Mouse (Mus musculus): ENCODE results near the gene Hoxa10. TPM values are rescaled to one million over a fixed set of nuclear protein-coding genes. Genes with fewer than 3 reads are reported as not detected.

The Hoxa10 gene
- total and polyA plus RNA-seq, 2 experiments from 2014 or later, result 5.0 TPM; not detected in 1

DNA sequence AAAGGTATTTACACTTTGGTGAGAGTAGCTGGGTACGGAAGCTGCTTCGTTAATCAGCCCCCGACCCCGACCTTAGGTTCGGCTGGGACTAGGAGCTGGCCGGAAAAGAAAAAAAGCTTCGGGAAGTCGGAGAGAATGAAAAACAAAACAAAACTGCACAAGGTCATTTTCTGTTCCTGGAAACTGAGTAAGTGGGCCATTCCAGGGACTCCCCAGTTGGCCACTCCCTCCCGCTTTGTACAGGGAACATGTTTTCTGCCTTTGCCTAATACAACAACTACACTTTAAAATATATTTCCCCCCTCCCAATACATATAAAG, 26.0 kb upstream of the Hoxa10 start:
- Histone ChIP-seq H3K9me3 (replicated peaks; ENCODE audit: control insufficient read depth, low read length) (no peaks in the 10 kb centered on the region), H3K27ac (ENCODE audit: low read depth) (no peak overlapping the region), H3K9ac (replicated peaks; ENCODE audit: low read depth, low read length) (no peak overlapping the region), H3K4me2 (ENCODE audit: low read depth, low read length) (no peak overlapping the region), H3K27me3 (ENCODE audit: control insufficient read depth, insufficient read depth, low read length) (peaks cover 99% of the 10 kb centered on the region), H3K36me3 (replicated peaks; ENCODE audit: control insufficient read depth, insufficient read depth, low read length) (no peaks in the 10 kb centered on the region), H3K4me1 (ENCODE audit: control insufficient read depth, insufficient read depth) (no peaks in the 10 kb centered on the region), H3K4me3 (ENCODE audit: low read depth, low read length) (no peak overlapping the region)
- DNase-seq (ENCODE audit: low spot score), result no peak
- 3% methylated on average over 9 of the region's 9 CpGs for WGBS
- no peak for ATAC-seq (ENCODE audit: insufficient read depth, low read depth)
- TF ChIP-seq EP300 (IDR thresholded peaks at IDR 0.05; ENCODE audit: low read depth) (no peak), CTCF (IDR thresholded peaks at IDR 0.05; ENCODE audit: low read depth) (no peak)

DNA sequence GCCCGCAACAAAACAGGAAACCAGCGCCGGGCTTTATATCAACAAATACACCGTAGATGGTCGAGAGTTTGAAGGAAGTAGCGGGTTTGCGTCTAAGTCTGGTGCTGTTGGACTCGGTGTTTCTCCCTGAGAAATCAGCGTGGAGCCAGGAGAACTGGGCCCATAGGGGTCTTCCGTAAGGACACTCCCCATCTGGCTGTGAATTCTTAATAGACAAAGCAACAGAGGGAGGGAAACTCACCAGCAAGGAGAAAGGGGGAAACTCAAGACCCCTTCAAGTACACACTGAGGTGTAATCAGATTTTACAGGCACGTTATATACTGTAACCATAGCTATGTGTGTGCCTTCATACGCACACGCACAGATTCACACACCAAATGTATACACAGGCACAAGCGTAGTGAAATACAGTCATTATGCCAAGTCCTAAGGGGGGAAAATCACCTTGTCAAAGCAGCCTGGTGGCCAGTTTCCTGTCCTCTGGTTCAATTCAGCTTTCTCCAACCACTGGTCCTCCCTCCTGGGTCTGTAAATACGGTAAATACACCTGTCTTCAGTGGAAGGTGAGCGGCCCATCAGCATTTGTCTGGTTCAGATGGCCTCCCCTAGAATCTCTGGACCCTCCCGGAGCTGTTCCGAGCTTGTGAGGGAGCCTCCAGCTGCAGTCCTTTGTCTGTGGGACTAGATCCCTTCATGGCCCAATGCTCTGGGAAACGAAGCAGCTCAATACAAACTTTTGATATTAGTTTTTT, 25.4 kb upstream of the Hoxa10 start:
- H3K4me2 ChIP-seq (ENCODE audit: low read depth, low read length), result no peak overlapping the region
- no peak overlapping the region for H3K27ac ChIP-seq (ENCODE audit: low read depth)
- no peaks in the 10 kb centered on the region for H3K9me3 ChIP-seq (replicated peaks; ENCODE audit: control insufficient read depth, low read length)
- DNase-seq (ENCODE audit: low spot score), result no peak
- ATAC-seq (ENCODE audit: insufficient read depth, low read depth), result no peak
- H3K27me3 ChIP-seq (ENCODE audit: control insufficient read depth, insufficient read depth, low read length), result peaks cover 99% of the 10 kb centered on the region
- no peaks in the 10 kb centered on the region for H3K4me1 ChIP-seq (ENCODE audit: control insufficient read depth, insufficient read depth)
- H3K4me3 ChIP-seq (ENCODE audit: low read depth, low read length), result no peak overlapping the region
- H3K36me3 ChIP-seq (replicated peaks; ENCODE audit: control insufficient read depth, insufficient read depth, low read length), result no peaks in the 10 kb centered on the region
- WGBS, result 2% methylated on average over 19 of the region's 19 CpGs
- TF ChIP-seq CTCF (IDR thresholded peaks at IDR 0.05; ENCODE audit: low read depth), result no peak
- TF ChIP-seq EP300 (IDR thresholded peaks at IDR 0.05; ENCODE audit: low read depth), result no peak
- H3K9ac ChIP-seq (replicated peaks; ENCODE audit: low read depth, low read length), result no peak overlapping the region

DNA sequence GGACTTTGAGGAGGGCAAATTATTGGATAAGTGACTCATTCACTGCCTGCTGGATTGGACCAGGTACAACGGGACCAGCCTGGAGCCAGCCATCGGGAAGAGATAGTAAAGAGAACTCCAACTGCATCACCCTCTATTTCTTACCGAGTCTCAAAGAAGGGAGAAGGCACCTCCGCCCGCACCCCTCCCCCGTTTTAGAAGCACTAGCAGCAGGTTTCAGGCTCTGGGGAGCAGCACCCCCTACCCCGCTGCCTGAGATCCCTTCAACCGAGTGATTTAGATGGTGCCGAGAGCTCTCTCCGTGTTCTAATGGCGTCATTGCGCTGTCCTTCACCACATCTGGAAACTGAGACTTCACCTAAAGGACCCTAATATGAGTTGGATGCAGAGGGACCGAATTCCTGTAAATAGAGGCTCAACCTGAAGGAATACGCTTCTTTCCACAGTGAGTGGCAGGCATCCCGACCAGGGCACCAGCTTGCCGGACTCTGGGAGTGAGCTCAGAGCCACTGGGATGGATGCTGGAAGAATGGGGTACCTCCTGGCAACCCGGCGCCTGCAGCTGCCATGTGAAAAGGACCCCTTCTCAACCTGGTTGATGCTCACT, 24.8 kb upstream of the Hoxa10 start:
- H3K9ac ChIP-seq (replicated peaks; ENCODE audit: low read depth, low read length), result no peak overlapping the region
- 4% methylated on average over 18 of the region's 18 CpGs for WGBS
- H3K36me3 ChIP-seq (replicated peaks; ENCODE audit: control insufficient read depth, insufficient read depth, low read length), result no peaks in the 10 kb centered on the region
- TF ChIP-seq CTCF (IDR thresholded peaks at IDR 0.05; ENCODE audit: low read depth), result no peak
- TF ChIP-seq EP300 (IDR thresholded peaks at IDR 0.05; ENCODE audit: low read depth), result no peak
- DNase-seq (ENCODE audit: low spot score) (no peak), ATAC-seq (ENCODE audit: insufficient read depth, low read depth) (no peak)
- no peak overlapping the region for H3K4me2 ChIP-seq (ENCODE audit: low read depth, low read length)
- H3K27ac ChIP-seq (ENCODE audit: low read depth), result no peak overlapping the region
- peaks cover 99% of the 10 kb centered on the region for H3K27me3 ChIP-seq (ENCODE audit: control insufficient read depth, insufficient read depth, low read length)
- no peak overlapping the region for H3K4me3 ChIP-seq (ENCODE audit: low read depth, low read length)
- H3K4me1 ChIP-seq (ENCODE audit: control insufficient read depth, insufficient read depth), result peaks cover 5% of the 10 kb centered on the region; the same call in 1 of the 2 replicates
- H3K9me3 ChIP-seq (replicated peaks; ENCODE audit: control insufficient read depth, low read length), result no peaks in the 10 kb centered on the region

DNA sequence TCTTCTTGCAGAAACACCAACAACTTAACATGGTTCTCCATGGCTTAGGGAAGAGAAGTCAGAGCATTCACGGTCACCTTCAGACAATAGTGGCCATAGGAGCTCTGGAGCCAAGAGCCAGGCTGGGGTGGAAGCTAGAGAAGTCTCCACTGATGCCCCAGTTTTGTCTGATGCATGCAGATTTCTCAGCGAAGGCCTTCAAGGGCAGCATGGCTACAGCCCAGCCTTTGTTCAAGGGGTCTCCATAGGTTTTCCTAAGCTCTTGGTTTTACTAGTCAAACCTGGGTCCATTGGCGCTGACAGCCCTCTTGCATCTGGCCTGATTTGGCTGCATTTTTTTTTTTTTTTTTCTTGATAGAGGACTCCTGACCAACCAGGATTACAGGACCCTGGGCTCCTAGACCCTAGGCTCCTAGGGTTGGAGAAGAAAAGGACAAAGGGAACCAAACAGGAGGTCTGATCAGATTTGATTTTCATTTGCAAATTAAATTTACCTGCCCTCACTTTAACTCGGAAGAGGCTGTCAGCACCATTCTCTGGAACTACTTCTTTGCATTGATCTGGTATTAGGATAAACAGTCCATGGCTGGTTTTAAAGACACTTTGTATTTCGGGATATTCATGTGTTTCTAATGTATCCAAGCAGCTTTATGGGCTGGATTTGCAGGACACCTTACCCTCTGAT, 23.6 kb upstream of the Hoxa10 start:
- Histone ChIP-seq H3K36me3 (replicated peaks; ENCODE audit: control insufficient read depth, insufficient read depth, low read length) (no peaks in the 10 kb centered on the region), H3K27me3 (ENCODE audit: control insufficient read depth, insufficient read depth, low read length) (peaks cover 96% of the 10 kb centered on the region), H3K27ac (ENCODE audit: low read depth) (no peak overlapping the region), H3K4me3 (ENCODE audit: low read depth, low read length) (no peak overlapping the region), H3K9me3 (replicated peaks; ENCODE audit: control insufficient read depth, low read length) (no peaks in the 10 kb centered on the region), H3K9ac (replicated peaks; ENCODE audit: low read depth, low read length) (no peak overlapping the region), H3K4me1 (ENCODE audit: control insufficient read depth, insufficient read depth) (peaks cover 6% of the 10 kb centered on the region; the same call in 1 of the 2 replicates), H3K4me2 (ENCODE audit: low read depth, low read length) (no peak overlapping the region)
- TF ChIP-seq CTCF (IDR thresholded peaks at IDR 0.05; ENCODE audit: low read depth) (no peak), EP300 (IDR thresholded peaks at IDR 0.05; ENCODE audit: low read depth) (no peak)
- ATAC-seq (ENCODE audit: insufficient read depth, low read depth) (no peak), DNase-seq (ENCODE audit: low spot score) (no peak)
- 5% methylated on average over 5 of the region's 5 CpGs for WGBS

DNA sequence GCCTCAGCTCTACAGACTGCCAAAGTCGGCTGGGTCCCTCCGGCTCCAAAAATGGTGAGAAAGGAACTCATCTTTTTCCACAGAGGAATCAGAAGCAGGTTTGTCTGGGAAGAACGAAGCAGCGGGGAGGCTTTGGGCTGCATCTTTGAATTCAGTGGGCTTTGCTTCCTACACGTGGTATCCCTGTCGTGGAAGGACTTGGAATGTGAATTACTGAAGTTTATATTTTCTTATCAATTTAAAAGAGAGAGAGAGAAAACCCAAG, 22.6 kb upstream of the Hoxa10 start:
- Histone ChIP-seq H3K4me2 (ENCODE audit: low read depth, low read length) (no peak overlapping the region), H3K27ac (ENCODE audit: low read depth) (no peak overlapping the region), H3K4me3 (ENCODE audit: low read depth, low read length) (no peak overlapping the region), H3K9me3 (replicated peaks; ENCODE audit: control insufficient read depth, low read length) (no peaks in the 10 kb centered on the region), H3K4me1 (ENCODE audit: control insufficient read depth, insufficient read depth) (peaks cover 6% of the 10 kb centered on the region; the same call in 1 of the 2 replicates), H3K36me3 (replicated peaks; ENCODE audit: control insufficient read depth, insufficient read depth, low read length) (no peaks in the 10 kb centered on the region), H3K27me3 (ENCODE audit: control insufficient read depth, insufficient read depth, low read length) (peaks cover 96% of the 10 kb centered on the region), H3K9ac (replicated peaks; ENCODE audit: low read depth, low read length) (no peak overlapping the region)
- WGBS, result 8% methylated on average over 6 of the region's 6 CpGs
- DNase-seq (ENCODE audit: low spot score) (no peak), ATAC-seq (ENCODE audit: insufficient read depth, low read depth) (no peak)
- TF ChIP-seq EP300 (IDR thresholded peaks at IDR 0.05; ENCODE audit: low read depth), result no peak
- no peak for TF ChIP-seq CTCF (IDR thresholded peaks at IDR 0.05; ENCODE audit: low read depth)

Measured in heart, postnatal 0 days (tissue).